Mouse (Mus musculus): ENCODE measurements around the gene Fbxl2.

GRCm38 (mm10) chr9:113982451-113982850 lies 63.5 kb downstream of the Fbxl2 start:
- TF ChIP-seq POLR2A (IDR thresholded peaks at IDR 0.05; ENCODE audit: borderline replicate concordance, control insufficient read depth, low read depth, low read length), result no peak
- no peak for TF ChIP-seq CTCF (IDR thresholded peaks at IDR 0.05; ENCODE audit: control insufficient read depth, insufficient read depth, low read length)
